Comparison of ENCODE assay signal across 17 mouse cellular contexts in genomic region chr14:78422601-78423000, GRCm38 (mm10).
"Had no signal": no experiment of that assay in that cellular context is flagged by ENCODE, and none has a peak within 500 bp of the region (broad histone marks: within the 10 kb centered on the region; RNA-seq: fewer than 3 reads in every experiment).

No protein-coding gene starts in this region.

- H3K9ac ChIP-seq: liver, postnatal 0 days; lung, embryonic 15.5 days; midbrain, embryonic 13.5 days; midbrain, embryonic 15.5 days; neural tube, embryonic 12.5 days; stomach, embryonic 15.5 days had no signal

- ATAC-seq: liver, postnatal 0 days; lung, postnatal 0 days; midbrain, embryonic 13.5 days; midbrain, embryonic 15.5 days had no signal

- H3K27me3 ChIP-seq: lung, embryonic 15.5 days; megakaryocyte, embryonic 14.5 days; midbrain, embryonic 13.5 days; midbrain, embryonic 15.5 days; neural tube, embryonic 12.5 days; stomach, embryonic 15.5 days had no signal

- H3K27ac ChIP-seq: lung, embryonic 15.5 days; macrophage; midbrain, embryonic 13.5 days; midbrain, embryonic 15.5 days; neural tube, embryonic 12.5 days; stomach, embryonic 15.5 days; stomach, postnatal 0 days had no signal

- DNase-seq: liver, postnatal 0 days; lung, adult 2 months; lung, postnatal 14 days; lung, postnatal 36 days; right cerebral cortex, postnatal 14 days; thymus, adult 2 months; thymus, postnatal 25 days; thymus, postnatal 4 days had no signal

- H3K4me2 ChIP-seq: lung, embryonic 15.5 days; midbrain, embryonic 13.5 days; midbrain, embryonic 15.5 days; neural tube, embryonic 12.5 days; stomach, embryonic 15.5 days had no signal

- H3K4me3 ChIP-seq: lung, embryonic 15.5 days; megakaryocyte, embryonic 14.5 days; midbrain, embryonic 13.5 days; midbrain, embryonic 15.5 days; neural tube, embryonic 12.5 days; stomach, embryonic 15.5 days had no signal

- H3K36me3 ChIP-seq: lung, embryonic 15.5 days; midbrain, embryonic 13.5 days; midbrain, embryonic 15.5 days; neural tube, embryonic 12.5 days; stomach, embryonic 15.5 days had no signal

- H3K9me3 ChIP-seq: lung, embryonic 15.5 days; megakaryocyte, embryonic 14.5 days; midbrain, embryonic 13.5 days; midbrain, embryonic 15.5 days; neural tube, embryonic 12.5 days; stomach, embryonic 15.5 days had no signal

- H3K4me1 ChIP-seq: lung, embryonic 15.5 days; megakaryocyte, embryonic 14.5 days; midbrain, embryonic 13.5 days; midbrain, embryonic 15.5 days; neural tube, embryonic 12.5 days; stomach, embryonic 15.5 days had no signal
